Mouse (Mus musculus) lung, adult 2 months (tissue): ENCODE data around the gene Fancg.

Experiments
- CTCF ChIP-seq: fragments of 200-500 bp; IDR thresholded peaks from 2 replicates; pipeline ENCODE4 v1.5.1; 2011; ENCODE audit warnings: mild to moderate bottlenecking, low read length, control low read depth; ENCODE audit not compliant: insufficient read depth
- POLR2A ChIP-seq: fragments of 200-500 bp; IDR thresholded peaks from 2 replicates; pipeline ENCODE4 v1.6.1; 2011; ENCODE audit warnings: low read depth, mild to moderate bottlenecking, control low read depth, low read length, borderline replicate concordance; ENCODE audit errors: extremely low read depth

DNA sequence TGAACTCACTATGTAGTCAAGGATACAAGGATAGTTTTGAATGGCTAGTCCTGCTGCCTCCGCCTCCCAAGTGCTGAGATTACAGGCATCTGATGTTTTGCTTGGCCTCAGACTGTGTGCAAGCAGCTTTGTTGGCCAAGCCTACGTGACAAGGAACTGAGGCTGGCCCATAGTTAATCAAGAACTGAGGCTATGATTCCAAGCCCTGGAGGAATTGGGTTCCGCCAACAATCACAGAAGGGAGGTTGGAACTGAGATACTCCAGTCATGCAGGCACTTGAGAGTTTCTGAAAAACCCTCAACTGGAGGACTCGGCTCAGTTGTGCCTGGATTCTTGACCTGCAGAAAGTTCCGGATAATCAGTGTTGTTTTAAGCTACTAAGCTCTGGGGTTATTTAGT, 47.3 kb upstream of the Fancg start:
- TF ChIP-seq CTCF (no peak), POLR2A (no peak)
